Mouse (Mus musculus) CH12.LX (cell line): ENCODE measurements around the gene 4921524J17Rik. TPM values are rescaled to one million over a fixed set of nuclear protein-coding genes. Genes with fewer than 3 reads are reported as not detected.
A peak's percentile ranks its signal among the peaks of the same experiment; 100 is the strongest.

Source experiments
- DNase-seq: peaks from one replicate; pipeline ENCODE4 v3.0.0-alpha.2; 2013; ENCODE audit errors: extremely low read depth
- H3K27ac ChIP-seq: 2 replicates; pipeline ENCODE4 v1.5.1; 2012; ENCODE audit warnings: low read depth, mild to moderate bottlenecking, control low read depth, moderate library complexity; ENCODE audit not compliant: insufficient read depth
- H3K27me3 ChIP-seq: replicated peaks from 2 replicates; pipeline ENCODE3; 2012; ENCODE audit warnings: inconsistent platforms
- H3K36me3 ChIP-seq, 2 experiments: replicated peaks in 1 of 2; 2 replicates each; pipeline versions ENCODE3 to v1.6.1; 2012; ENCODE audit warnings: inconsistent platforms in 1 of 2, low read length in 1 of 2, mild to moderate bottlenecking in 1 of 2, mixed read lengths in 1 of 2, moderate library complexity in 1 of 2; ENCODE audit not compliant: control insufficient read depth in 1 of 2, insufficient read depth in 1 of 2
- H3K4me1 ChIP-seq, 2 experiments: 2 replicates each; pipeline ENCODE4 v1.6.1; 2012; ENCODE audit warnings: inconsistent platforms in 1 of 2, moderate library complexity in 1 of 2; ENCODE audit not compliant: insufficient read depth in 2 of 2, control insufficient read depth in 1 of 2
- H3K4me2 ChIP-seq: 2 replicates; pipeline ENCODE4 v1.6.1; 2012; ENCODE audit warnings: low read depth, mild to moderate bottlenecking, control low read depth; ENCODE audit not compliant: poor library complexity, insufficient read depth, severe bottlenecking
- H3K4me3 ChIP-seq, 3 experiments: fragments of 150-350 bp in 1 of 3; sonication (generic) in 1 of 3; replicated peaks in 1 of 3; 2 replicates each; pipeline versions ENCODE3 to v1.5.1; 2011 to 2012; ENCODE audit warnings: low read depth in 2 of 3, low read length in 2 of 3, mild to moderate bottlenecking in 2 of 3, moderate library complexity in 2 of 3, control low read depth in 1 of 3, improper control_type of control experiment in 1 of 3, inconsistent platforms in 1 of 3, mixed read lengths in 1 of 3; ENCODE audit not compliant: poor library complexity in 1 of 3
- H3K79me2 ChIP-seq: replicated peaks from 2 replicates; pipeline ENCODE4 v1.6.1; 2012; ENCODE audit warnings: mild to moderate bottlenecking, moderate library complexity; ENCODE audit not compliant: control insufficient read depth, poor library complexity, insufficient read depth, severe bottlenecking; ENCODE audit errors: extremely low read depth
- H3K9ac ChIP-seq: 2 replicates; pipeline ENCODE4 v1.6.1; 2012; ENCODE audit warnings: low read depth, mild to moderate bottlenecking, control low read depth, moderate library complexity; ENCODE audit not compliant: insufficient read depth
- H3K9me3 ChIP-seq: replicated peaks from 2 replicates; pipeline ENCODE3; 2012; ENCODE audit warnings: low read length, inconsistent platforms, mixed read lengths
- CHD1 ChIP-seq: IDR thresholded peaks from 2 replicates; pipeline ENCODE4 v1.6.1; 2012; ENCODE audit warnings: low read depth, low read length, improper control_type of control experiment, inconsistent platforms
- HCFC1 ChIP-seq: IDR thresholded peaks from 2 replicates; pipeline ENCODE4 v1.6.1; 2012; ENCODE audit warnings: low read depth, mild to moderate bottlenecking, inconsistent platforms, low read length, improper control_type of control experiment
- IRF4 ChIP-seq: IDR thresholded peaks from 2 replicates; pipeline ENCODE4 v1.6.1; 2014; ENCODE audit warnings: low read depth, mild to moderate bottlenecking, inconsistent platforms, low read length, improper control_type of control experiment
- JUND ChIP-seq: conservative IDR thresholded peaks from 2 replicates; pipeline ENCODE4 v1.6.1; 2011; ENCODE audit warnings: low read depth, low read length, improper control_type of control experiment
- KAT2A ChIP-seq: IDR thresholded peaks from 2 replicates; pipeline ENCODE4 v1.6.1; 2012; ENCODE audit warnings: low read length, improper control_type of control experiment, inconsistent platforms; ENCODE audit not compliant: insufficient replicate concordance
- MEF2A ChIP-seq: IDR thresholded peaks from 2 replicates; pipeline ENCODE4 v1.6.1; 2014; ENCODE audit warnings: low read depth, mild to moderate bottlenecking, inconsistent platforms, low read length, improper control_type of control experiment, borderline replicate concordance
- MXI1 ChIP-seq: IDR thresholded peaks from 2 replicates; pipeline ENCODE4 v1.6.1; 2011; ENCODE audit warnings: mild to moderate bottlenecking, low read depth, low read length, improper control_type of control experiment
- NELFE ChIP-seq: IDR thresholded peaks from 2 replicates; pipeline ENCODE4 v1.6.1; 2011; ENCODE audit warnings: low read depth, low read length, improper control_type of control experiment
- NRF1 ChIP-seq: IDR thresholded peaks from 2 replicates; pipeline ENCODE4 v1.6.1; 2014; ENCODE audit warnings: low read depth, mild to moderate bottlenecking, inconsistent platforms, low read length, improper control_type of control experiment, moderate library complexity
- POLR2AphosphoS2 ChIP-seq: IDR thresholded peaks from 2 replicates; pipeline ENCODE4 v1.6.1; 2011; ENCODE audit warnings: low read depth, low read length, improper control_type of control experiment
- RCOR1 ChIP-seq: conservative IDR thresholded peaks from 2 replicates; pipeline ENCODE4 v1.6.1; 2012; ENCODE audit warnings: low read depth, mild to moderate bottlenecking, inconsistent platforms, low read length, improper control_type of control experiment
- TBP ChIP-seq: conservative IDR thresholded peaks from 2 replicates; pipeline ENCODE4 v1.6.1; 2011; ENCODE audit warnings: low read depth, low read length, improper control_type of control experiment
- USF1 ChIP-seq: IDR thresholded peaks from 2 replicates; pipeline ENCODE4 v1.6.1; 2014; ENCODE audit warnings: low read depth, mild to moderate bottlenecking, inconsistent platforms, low read length, improper control_type of control experiment
- ZKSCAN1 ChIP-seq: IDR thresholded peaks from 2 replicates; pipeline ENCODE4 v1.6.1; 2012; ENCODE audit warnings: low read depth, inconsistent platforms, low read length, improper control_type of control experiment, borderline replicate concordance
- ZMIZ1 ChIP-seq: IDR thresholded peaks from 2 replicates; pipeline ENCODE4 v1.6.1; 2012; ENCODE audit warnings: low read depth, mild to moderate bottlenecking, inconsistent platforms, low read length, improper control_type of control experiment
- ZNF384 ChIP-seq: IDR thresholded peaks from 2 replicates; pipeline ENCODE4 v1.6.1; 2012; ENCODE audit warnings: low read depth, low read length, improper control_type of control experiment, inconsistent platforms
- dilution Hi-C: fragments of 300-500 bp; cut with MboI; formaldehyde crosslinking; loops from 2 replicates; pipeline ENCODE4 v1.14.3; 2020; ENCODE audit warnings: low sequenced_read_pairs; ENCODE audit not compliant: extremely low pct_unique_long_range_greater_than_20kb, extremely low pct_ligation_motif_present
- in situ Hi-C: fragments of 300-500 bp; cut with MboI; formaldehyde crosslinking; loops from 3 replicates; pipeline ENCODE4 v1.14.3; 2019; ENCODE audit warnings: low sequenced_read_pairs, low pct_ligation_motif_present, low pct_unique_long_range_greater_than_20kb, mixed read lengths
- polyA plus RNA-seq: library from polyadenylated mRNA; unstranded; fragments of >175 nt; gene quantifications from 2 replicates; pipeline ENCODE4 v1.2.1, GENCODE M21; 2012; ENCODE audit warnings: low read depth; ENCODE audit not compliant: insufficient read length
- total RNA-seq, 2 experiments: library from RNA; depleted of rRNA; stranded (reverse); fragments of 300-350 nt in 1 of 2; fragments of >200 nt in 1 of 2; gene quantifications; 2 replicates each; pipeline ENCODE4 v1.2.3; 2012 to 2014

The 4921524J17Rik gene
- total and polyA plus RNA-seq, 3 experiments: 10.3 to 28.8 (median 25.1) TPM

- dilution Hi-C loops: no loop called here
- Histone ChIP-seq H3K36me3 (no peaks in the 10 kb centered on the region), H3K79me2 (peaks cover 12% of the 10 kb centered on the region), H3K4me3 (no peak overlapping the region), H3K27me3 (no peaks in the 10 kb centered on the region), H3K4me2 (no peak overlapping the region), H3K9ac (no peak overlapping the region), H3K27ac (no peak overlapping the region), H3K9me3 (peaks cover 5% of the 10 kb centered on the region), H3K4me1 (peaks cover 0 to 7% of the 10 kb centered on the region in 2 experiments; a peak in 2 of 4 replicates)
- in situ Hi-C loops: no loop called here
- no peak for DNase-seq
- no peak for TF ChIP-seq NRF1
- TF ChIP-seq NELFE: no peak
- TF ChIP-seq POLR2AphosphoS2: no peak
- no peak for TF ChIP-seq HCFC1
- TF ChIP-seq CHD1: no peak
Observed at GRCm38 (mm10) chr8:85435736-85436135, 3.1 kb upstream of the 4921524J17Rik start.

- Histone ChIP-seq H3K9me3 (no peaks in the 10 kb centered on the region), H3K79me2 (peaks cover 19% of the 10 kb centered on the region), H3K27me3 (no peaks in the 10 kb centered on the region), H3K36me3 (no peaks in the 10 kb centered on the region), H3K27ac (no peak overlapping the region), H3K4me2 (no peak overlapping the region), H3K9ac (no peak overlapping the region), H3K4me3 (no peak overlapping the region), H3K4me1 (peaks cover 0 to 10% of the 10 kb centered on the region in 2 experiments; a peak in 2 of 4 replicates)
- dilution Hi-C loops: no loop called here
- no peak for TF ChIP-seq MXI1
- no peak for TF ChIP-seq CHD1
- TF ChIP-seq NRF1: no peak
- TF ChIP-seq ZMIZ1: no peak
- TF ChIP-seq JUND: no peak
- no peak for TF ChIP-seq MEF2A
- TF ChIP-seq KAT2A: no peak
- TF ChIP-seq ZKSCAN1: no peak
- no peak for DNase-seq
- in situ Hi-C loops: no loop called here
Observed at GRCm38 (mm10) chr8:85434817-85435216, 2.2 kb upstream of the 4921524J17Rik start.

GRCm38 (mm10) chr8:85433017-85433393 is 372 bp upstream of the 4921524J17Rik start:
- H3K4me3 ChIP-seq: peak overlapping the region; percentile 64 to 82 (median 78)
- no peak overlapping the region for H3K27ac ChIP-seq
- H3K4me2 ChIP-seq: peak overlapping the region; percentile 65
- no peak for DNase-seq
- TF ChIP-seq USF1 (no peak), RCOR1 (no peak), ZNF384 (no peak), IRF4 (0 out of 2 replicates have a peak, but pooled peaks have one; percentile 0), TBP (no peak)
- TF ChIP-seq, all 38 proteins: peak for 1
- Histone ChIP-seq H3K36me3 (no peaks in the 10 kb centered on the region), H3K27me3 (no peaks in the 10 kb centered on the region), H3K9ac (peak overlapping the region; percentile 31), H3K79me2 (peaks cover 29% of the 10 kb centered on the region), H3K9me3 (no peaks in the 10 kb centered on the region), H3K4me1 (peaks cover 0 to 21% of the 10 kb centered on the region in 2 experiments; a peak in 2 of 4 replicates)
- dilution Hi-C loops: no loop called here
- in situ Hi-C loops: no loop called here
